Mouse (Mus musculus) E14TG2a.4 (cell line): ENCODE results near the gene Lipk.

Experiments used
- CTCF ChIP-seq: conservative IDR thresholded peaks from 2 replicates; pipeline ENCODE4 v1.5.1; 2014; ENCODE audit warnings: low read length
- NANOG ChIP-seq: IDR thresholded peaks from 2 replicates; pipeline ENCODE4 v1.6.1; 2014; ENCODE audit warnings: borderline replicate concordance, low read length, mixed read lengths
- POU5F1 ChIP-seq: IDR thresholded peaks from 2 replicates; pipeline ENCODE4 v1.6.1; 2014; ENCODE audit warnings: low read length, borderline replicate concordance

- TF ChIP-seq CTCF (no peak), NANOG (no peak), POU5F1 (no peak)
Measured at GRCm38 (mm10) chr19:34078130-34078529, 70.0 kb downstream of the Lipk start.
